Mouse (Mus musculus) limb, embryonic 15.5 days (tissue): ENCODE data around the gene Fads3. TPM values are rescaled to one million over a fixed set of nuclear protein-coding genes. Genes with fewer than 3 reads are reported as not detected.

ENCODE experiments used
- ATAC-seq: fragments of 200-750 bp; cut with Nextera tagmentation; 2 replicates; pipeline ENCODE4 v1.8.0; 2017; ENCODE audit warnings: low read depth, moderate TSS enrichment; ENCODE audit not compliant: insufficient number of reproducible peaks, low FRiP score, low TSS enrichment
- H3K27ac ChIP-seq: fragments of 300-500 bp; sonication (generic); 2 replicates; pipeline ENCODE4 v1.5.1; 2015; ENCODE audit warnings: moderate library complexity, mild to moderate bottlenecking, inconsistent platforms
- H3K27me3 ChIP-seq: fragments of 300-500 bp; sonication (generic); 2 replicates; pipeline ENCODE4 v1.6.1; 2015; ENCODE audit warnings: inconsistent platforms
- H3K36me3 ChIP-seq: fragments of 300-500 bp; sonication (generic); 2 replicates; pipeline ENCODE4 v1.6.1; 2015; ENCODE audit warnings: inconsistent platforms
- H3K4me1 ChIP-seq: fragments of 300-500 bp; sonication (generic); 2 replicates; pipeline ENCODE4 v1.6.1; 2015; ENCODE audit warnings: inconsistent platforms
- H3K4me2 ChIP-seq: fragments of 300-500 bp; sonication (generic); 2 replicates; pipeline ENCODE4 v1.6.1; 2015; ENCODE audit warnings: mild to moderate bottlenecking, inconsistent platforms
- H3K4me3 ChIP-seq: fragments of 300-500 bp; sonication (generic); 2 replicates; pipeline ENCODE4 v1.5.1; 2015; ENCODE audit warnings: mild to moderate bottlenecking, inconsistent platforms
- H3K9ac ChIP-seq: fragments of 300-500 bp; sonication (generic); 2 replicates; pipeline ENCODE4 v1.6.1; 2015; ENCODE audit warnings: inconsistent platforms
- H3K9me3 ChIP-seq: fragments of 300-500 bp; sonication (generic); 2 replicates; pipeline ENCODE4 v1.6.1; 2016; ENCODE audit warnings: inconsistent platforms
- WGBS: fragments of 180-500 bp; shearing (Covaris S2); methylation state at CpG from one replicate; pipeline ENCODE4 v1.1.7; 2015; 5-methylcytosine and 5-hydroxymethylcytosine counted together
- polyA plus RNA-seq: library from polyadenylated mRNA; unstranded; fragments of >200 nt; fragmentation: Nextera tagmentation; extraction: Ambion mirVana; gene quantifications from 2 replicates; pipeline ENCODE4 v1.2.1, GENCODE M21; 2015

Gene Fads3
- polyA plus RNA-seq, 1 experiment from 2014 or later: 12.7 TPM

GRCm38 (mm10) chr19:10082105-10082504, 40.7 kb downstream of the Fads3 start:
- 77% methylated on average over 3 of the region's 3 CpGs for WGBS

GRCm38 (mm10) chr19:10085454-10085853, 44.1 kb downstream of the Fads3 start:
- peaks cover 94% of the 10 kb centered on the region for H3K36me3 ChIP-seq
- no peaks in the 10 kb centered on the region for H3K9me3 ChIP-seq
- ATAC-seq: no peak
- H3K27me3 ChIP-seq: no peaks in the 10 kb centered on the region
- H3K4me3 ChIP-seq: no peak overlapping the region
- WGBS: 88% methylated on average over 9 of the region's 9 CpGs
- no peak overlapping the region for H3K27ac ChIP-seq
- no peaks in the 10 kb centered on the region for H3K4me1 ChIP-seq
- no peak overlapping the region for H3K9ac ChIP-seq
- no peak overlapping the region for H3K4me2 ChIP-seq

More at GRCm38 (mm10) chr19:10082105-10082504, 40.7 kb downstream of the Fads3 start:
- Histone ChIP-seq H3K27ac (no peak overlapping the region), H3K27me3 (no peaks in the 10 kb centered on the region), H3K9me3 (no peaks in the 10 kb centered on the region), H3K4me2 (no peak overlapping the region), H3K4me1 (peaks cover 4% of the 10 kb centered on the region; the same call in 1 of the 2 replicates), H3K9ac (no peak overlapping the region), H3K36me3 (peaks cover 94% of the 10 kb centered on the region), H3K4me3 (no peak overlapping the region)
- no peak for ATAC-seq

GRCm38 (mm10) chr19:10086976-10087375, 45.6 kb downstream of the Fads3 start:
- Histone ChIP-seq H3K9me3 (no peaks in the 10 kb centered on the region), H3K27ac (no peak overlapping the region), H3K4me3 (no peak overlapping the region), H3K9ac (no peak overlapping the region), H3K27me3 (no peaks in the 10 kb centered on the region), H3K4me1 (no peaks in the 10 kb centered on the region), H3K4me2 (no peak overlapping the region), H3K36me3 (peaks cover 96% of the 10 kb centered on the region)
- WGBS: 76% methylated on average over 4 of the region's 4 CpGs
- no peak for ATAC-seq

- WGBS: 95% methylated on average over 4 of the region's 4 CpGs
- Histone ChIP-seq H3K27me3 (no peaks in the 10 kb centered on the region), H3K9me3 (no peaks in the 10 kb centered on the region), H3K27ac (no peak overlapping the region), H3K4me3 (no peak overlapping the region), H3K36me3 (peaks cover 40% of the 10 kb centered on the region), H3K4me1 (peaks cover 19% of the 10 kb centered on the region; the same call in 1 of the 2 replicates), H3K9ac (no peak overlapping the region), H3K4me2 (no peak overlapping the region)
- no peak for ATAC-seq
Observed at GRCm38 (mm10) chr19:10093829-10094228, 52.5 kb downstream of the Fads3 start.

GRCm38 (mm10) chr19:10094695-10095094, 53.3 kb downstream of the Fads3 start:
- WGBS: 77% methylated on average over 4 of the region's 4 CpGs

GRCm38 (mm10) chr19:10096371-10096876, 55.1 kb downstream of the Fads3 start:
- Histone ChIP-seq H3K4me3 (no peak overlapping the region), H3K9ac (no peak overlapping the region), H3K36me3 (peaks cover 14% of the 10 kb centered on the region), H3K27ac (no peak overlapping the region), H3K27me3 (no peaks in the 10 kb centered on the region), H3K4me2 (no peak overlapping the region), H3K9me3 (no peaks in the 10 kb centered on the region), H3K4me1 (peaks cover 39% of the 10 kb centered on the region)
- no peak for ATAC-seq
- 70% methylated on average over 2 of the region's 2 CpGs for WGBS

More at GRCm38 (mm10) chr19:10094695-10095094, 53.3 kb downstream of the Fads3 start:
- ATAC-seq: no peak
- Histone ChIP-seq H3K9ac (no peak overlapping the region), H3K9me3 (no peaks in the 10 kb centered on the region), H3K27me3 (no peaks in the 10 kb centered on the region), H3K36me3 (peaks cover 31% of the 10 kb centered on the region), H3K27ac (no peak overlapping the region), H3K4me1 (peaks cover 25% of the 10 kb centered on the region), H3K4me3 (no peak overlapping the region), H3K4me2 (no peak overlapping the region)

GRCm38 (mm10) chr19:10097826-10098225, 56.5 kb downstream of the Fads3 start:
- Histone ChIP-seq H3K4me2 (no peak overlapping the region), H3K27me3 (no peaks in the 10 kb centered on the region), H3K27ac (no peak overlapping the region), H3K9ac (no peak overlapping the region), H3K4me3 (no peak overlapping the region), H3K9me3 (no peaks in the 10 kb centered on the region), H3K36me3 (peaks cover 8% of the 10 kb centered on the region; the same call in 1 of the 2 replicates), H3K4me1 (peaks cover 48% of the 10 kb centered on the region)
- ATAC-seq: no peak
- WGBS: 86% methylated on average over 5 of the region's 5 CpGs

GRCm38 (mm10) chr19:10100631-10101071, 59.3 kb downstream of the Fads3 start:
- Histone ChIP-seq H3K4me3 (peak overlapping the region; percentile 61), H3K4me2 (peak overlapping the region; percentile 60), H3K27me3 (no peaks in the 10 kb centered on the region), H3K9me3 (no peaks in the 10 kb centered on the region), H3K27ac (peak overlapping the region; percentile 86), H3K9ac (peak overlapping the region; percentile 47), H3K36me3 (no peaks in the 10 kb centered on the region), H3K4me1 (peaks cover 48% of the 10 kb centered on the region)
- peak; percentile 22; the same call in 1 of the 2 replicates for ATAC-seq
- WGBS: 1% methylated on average over 21 of the region's 21 CpGs

- no peaks in the 10 kb centered on the region for H3K36me3 ChIP-seq
- H3K4me3 ChIP-seq: peak within 1 kb of the TSS; percentile 61
- H3K4me2 ChIP-seq: peak within 1 kb of the TSS; percentile 60
- H3K27ac ChIP-seq: peak within 1 kb of the TSS; percentile 86
- under 1% methylated on average over 57 of the region's 57 CpGs for WGBS
- peaks cover 41% of the 10 kb centered on the region for H3K4me1 ChIP-seq
- no peaks in the 10 kb centered on the region for H3K9me3 ChIP-seq
- no peaks in the 10 kb centered on the region for H3K27me3 ChIP-seq
- H3K9ac ChIP-seq: peak within 1 kb of the TSS; percentile 47
- ATAC-seq: peak; percentile 95
Observed at GRCm38 (mm10) chr19:10101341-10102053, 60.1 kb downstream of the Fads3 start, which contains the start of gene Fads2. Fads2 (minus strand) TSS chr19:10101746.

- ATAC-seq: no peak
- 4% methylated on average over 21 of the region's 25 CpGs for WGBS
Observed at GRCm38 (mm10) chr19:10102054-10102700, 60.8 kb downstream of the Fads3 start.

GRCm38 (mm10) chr19:10104234-10104633, 62.9 kb downstream of the Fads3 start:
- no peak for ATAC-seq
- H3K9ac ChIP-seq: no peak overlapping the region
- H3K9me3 ChIP-seq: no peaks in the 10 kb centered on the region
- peaks cover 25% of the 10 kb centered on the region for H3K4me1 ChIP-seq
- H3K27ac ChIP-seq: no peak overlapping the region
- H3K27me3 ChIP-seq: no peaks in the 10 kb centered on the region
- H3K4me2 ChIP-seq: no peak overlapping the region
- 82% methylated on average over 6 of the region's 6 CpGs for WGBS
- no peak overlapping the region for H3K4me3 ChIP-seq
- H3K36me3 ChIP-seq: no peaks in the 10 kb centered on the region

More at GRCm38 (mm10) chr19:10102054-10102700, 60.8 kb downstream of the Fads3 start:
- H3K4me2 ChIP-seq: peak overlapping the region; percentile 60
- H3K4me1 ChIP-seq: peaks cover 35% of the 10 kb centered on the region
- peak overlapping the region; percentile 86 for H3K27ac ChIP-seq
- H3K9ac ChIP-seq: peak overlapping the region; percentile 47; the same call in 1 of the 2 replicates
- H3K9me3 ChIP-seq: no peaks in the 10 kb centered on the region
- H3K27me3 ChIP-seq: no peaks in the 10 kb centered on the region
- H3K36me3 ChIP-seq: no peaks in the 10 kb centered on the region
- H3K4me3 ChIP-seq: peak overlapping the region; percentile 61

- H3K4me2 ChIP-seq: no peak overlapping the region
- WGBS: 70% methylated on average over 10 of the region's 10 CpGs
Observed at GRCm38 (mm10) chr19:10105034-10105493, 63.7 kb downstream of the Fads3 start.

More at GRCm38 (mm10) chr19:10105034-10105493, 63.7 kb downstream of the Fads3 start:
- H3K36me3 ChIP-seq: no peaks in the 10 kb centered on the region
- no peak overlapping the region for H3K27ac ChIP-seq
- H3K9me3 ChIP-seq: no peaks in the 10 kb centered on the region
- no peak for ATAC-seq
- no peak overlapping the region for H3K4me3 ChIP-seq
- H3K27me3 ChIP-seq: no peaks in the 10 kb centered on the region
- peaks cover 19% of the 10 kb centered on the region for H3K4me1 ChIP-seq
- H3K9ac ChIP-seq: no peak overlapping the region
